ENCODE assay signal across 8 mouse cellular contexts in genomic region chr12:55397544-55398239, GRCm38 (mm10). TPM values are rescaled to one million over a fixed set of nuclear protein-coding genes. Genes with fewer than 3 reads are reported as not detected.
DNase-seq lines count a peak whose midpoint lies in the region; TF ChIP-seq lines count a peak whose summit lies in the region.

No protein-coding gene starts in this region.

- peak overlapping the region; percentile 81 for H3K4me3 ChIP-seq in gastrocnemius, adult 2 months
- H3K4me3 ChIP-seq in brown adipose tissue, adult 24 weeks (ENCODE audit: insufficient read depth, low read depth, low read length) = peak overlapping the region; percentile 89

- DNase-seq in gastrocnemius, adult 2 months = no peak
- DNase-seq in gastrocnemius, postnatal 36 days = no peak
- DNase-seq in heart, postnatal 10 days = peak; percentile 24 to 31
- peak; percentile 16 for DNase-seq in lung, postnatal 36 days
- no peak for DNase-seq in left cerebral cortex, adult 11 months (ENCODE audit: low spot score)
- DNase-seq in thymus, postnatal 14 days = no peak
- no peak for DNase-seq in layer of hippocampus, postnatal 14 days (ENCODE audit: low spot score in 2 of 2)

- no peak for TF ChIP-seq CTCF in gastrocnemius, adult 2 months (IDR thresholded peaks at IDR 0.05)

- H3K4me1 ChIP-seq in brown adipose tissue, adult 24 weeks (ENCODE audit: control insufficient read depth, insufficient read depth, insufficient read length, low read length) = peaks cover 6% of the 10 kb centered on the region

- H3K27ac ChIP-seq in gastrocnemius, adult 2 months = peak overlapping the region; percentile 95
- peak overlapping the region; percentile 98 for H3K27ac ChIP-seq in brown adipose tissue, adult 24 weeks (replicated peaks; ENCODE audit: low read depth, low read length)

- intact Hi-C loops in gastrocnemius, adult 2 months (cut with DNase I) = loop anchor here (1.0 to 5.0 kb wide), 2 partner anchors 45 to 95 kb away; partner anchors contain the start of gene Nfkbia
- intact Hi-C loops in gastrocnemius, postnatal 36 days (cut with DNase I) = no loop called here
- intact Hi-C loops in heart, postnatal 10 days (cut with DNase I) = loop anchor here (1.0 kb wide), 1 partner anchor 95 kb away; the partner anchor contains the start of gene Nfkbia

RNA-seq across cellular contexts. Expression of gene Psma6, which starts 13.7 kb away (rescaled TPM):
- 100 to 1,000 TPM; 165 to 168 TPM for total RNA-seq in gastrocnemius, adult 2 months (2021)
- 100 to 1,000 TPM; 147 to 163 TPM for total RNA-seq in gastrocnemius, postnatal 36 days (2021)
- 251 and 340 TPM in 2 replicates for polyA plus RNA-seq in brown adipose tissue, adult 24 weeks (2012; ENCODE audit: insufficient read depth, insufficient read length, missing spikeins)
- total RNA-seq in heart, postnatal 10 days (2021) = 100 to 1,000 TPM; 196 to 197 TPM
- total RNA-seq in layer of hippocampus, postnatal 14 days (2021) = 100 to 1,000 TPM; 140 to 142 TPM

Comparison
In these comparisons a context has a peak if more than half of its experiments do, and no peak if none do; other contexts are left out.
1. DNase-seq: peak in heart, postnatal 10 days (2 of 2) and lung, postnatal 36 days (single experiment); none in gastrocnemius, adult 2 months (single experiment), gastrocnemius, postnatal 36 days (0 of 2), left cerebral cortex, adult 11 months (single experiment), thymus, postnatal 14 days (single experiment) and layer of hippocampus, postnatal 14 days (0 of 2).